Mouse (Mus musculus): ENCODE data around the gene Tle1. TPM values are rescaled to one million over a fixed set of nuclear protein-coding genes. Genes with fewer than 3 reads are reported as not detected.

Gene Tle1
- polyA plus RNA-seq (2015; fragmentation: Nextera tagmentation; extraction: Ambion mirVana), result 27.4 and 29.7 TPM in 2 replicates

DNA sequence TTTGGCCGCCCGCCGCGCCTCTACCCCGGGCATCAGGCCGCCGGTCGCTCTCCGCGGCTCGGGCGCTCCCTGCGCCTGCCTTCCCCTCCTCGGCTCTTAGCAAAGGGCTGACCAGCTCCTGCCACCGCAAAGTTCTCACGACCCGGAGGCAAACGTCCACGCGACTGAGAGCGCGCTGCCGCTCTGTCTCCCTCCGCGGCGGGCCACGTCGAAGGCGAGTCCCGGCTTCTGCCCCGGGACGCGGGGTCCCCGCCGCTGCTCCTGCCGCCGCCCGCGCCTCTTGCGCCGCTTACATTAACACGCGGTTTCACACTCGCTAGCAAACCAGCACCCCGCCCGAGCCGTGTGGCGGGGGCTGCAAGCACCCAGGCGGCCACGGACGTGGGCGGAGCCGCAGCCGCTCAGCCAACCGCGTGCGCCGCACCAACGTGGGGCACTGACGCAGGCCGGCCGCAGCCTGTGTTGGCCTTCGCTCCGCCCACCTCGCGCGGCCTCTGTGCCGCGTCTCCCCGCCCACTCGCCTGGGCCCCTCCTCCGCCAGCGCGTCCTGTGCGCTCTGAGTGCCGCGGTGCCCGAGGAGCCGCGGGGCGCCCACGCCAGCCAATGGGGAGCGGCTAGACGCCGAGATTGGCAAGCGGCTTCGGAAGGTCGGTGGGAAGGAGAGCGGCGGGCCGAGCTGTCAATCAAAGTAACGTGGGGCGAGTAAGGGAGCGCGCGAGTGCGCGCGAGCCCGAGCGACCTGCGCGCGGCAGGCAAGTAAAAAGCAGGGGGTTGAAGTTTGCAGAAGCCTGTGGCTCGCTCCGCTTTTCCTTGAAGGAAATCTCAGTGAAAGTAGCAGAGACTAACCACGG, at the start of gene Tle1:
Gene Tle1, minus strand, starts transcription at position 361 of the 851 bp plus-strand sequence.

